Mouse (Mus musculus) neural tube, embryonic 15.5 days (tissue): ENCODE data around the gene Gm19935. TPM values are rescaled to one million over a fixed set of nuclear protein-coding genes. Genes with fewer than 3 reads are reported as not detected.

Experiments
- ATAC-seq: fragments of 200-750 bp; cut with Nextera tagmentation; 2 replicates; pipeline ENCODE4 v1.8.0; 2017; ENCODE audit warnings: mild to moderate bottlenecking, moderate TSS enrichment, moderate library complexity; ENCODE audit not compliant: low FRiP score
- H3K27ac ChIP-seq: fragments of 300-500 bp; sonication (generic); replicated peaks from 2 replicates; pipeline ENCODE4 v1.5.1; 2015; ENCODE audit warnings: mild to moderate bottlenecking, inconsistent platforms
- H3K27me3 ChIP-seq: fragments of 300-500 bp; sonication (generic); replicated peaks from 2 replicates; pipeline ENCODE4 v1.6.1; 2015; ENCODE audit warnings: inconsistent platforms
- H3K36me3 ChIP-seq: fragments of 300-500 bp; sonication (generic); 2 replicates; pipeline ENCODE4 v1.6.1; 2015; ENCODE audit warnings: inconsistent platforms
- H3K4me1 ChIP-seq: fragments of 300-500 bp; sonication (generic); 2 replicates; pipeline ENCODE4 v1.6.1; 2015; ENCODE audit warnings: inconsistent platforms
- H3K4me2 ChIP-seq: fragments of 300-500 bp; sonication (generic); 2 replicates; pipeline ENCODE4 v1.6.1; 2015; ENCODE audit warnings: inconsistent platforms, mild to moderate bottlenecking, moderate library complexity
- H3K4me3 ChIP-seq: fragments of 300-500 bp; sonication (generic); replicated peaks from 2 replicates; pipeline ENCODE4 v1.5.1; 2015; ENCODE audit warnings: mild to moderate bottlenecking, inconsistent platforms
- H3K9ac ChIP-seq: fragments of 300-500 bp; sonication (generic); replicated peaks from 2 replicates; pipeline ENCODE4 v1.6.1; 2015; ENCODE audit warnings: mild to moderate bottlenecking, inconsistent platforms
- H3K9me3 ChIP-seq: fragments of 300-500 bp; sonication (generic); replicated peaks from 2 replicates; pipeline ENCODE4 v1.6.1; 2016; ENCODE audit warnings: inconsistent platforms
- WGBS: fragments of 180-500 bp; shearing (Covaris S2); methylation state at CpG from one replicate; pipeline ENCODE4 v1.1.7; 2015; ENCODE audit warnings: mixed read lengths; 5-methylcytosine and 5-hydroxymethylcytosine counted together
- microRNA-seq: library from miRNA; unstranded; fragments of <30 nt; microRNA quantifications from one replicate; pipeline ENCODE4, GENCODE M21; 2017
- polyA plus RNA-seq: library from polyadenylated mRNA; unstranded; fragments of >200 nt; fragmentation: Nextera tagmentation; extraction: Ambion mirVana; gene quantifications from 2 replicates; pipeline ENCODE4 v1.2.1, GENCODE M21; 2015

The Gm19935 gene
- polyA plus RNA-seq, 1 experiment from 2014 or later, result 3.3 TPM

- H3K27ac ChIP-seq, result no peak overlapping the region
- no peaks in the 10 kb centered on the region for H3K36me3 ChIP-seq
- H3K27me3 ChIP-seq, result no peaks in the 10 kb centered on the region
- no peak overlapping the region for H3K4me2 ChIP-seq
- ATAC-seq, result no peak
- H3K4me1 ChIP-seq, result peaks cover 17% of the 10 kb centered on the region
- H3K9ac ChIP-seq, result no peak overlapping the region
- WGBS, result 6% methylated on average over 3 of the region's 3 CpGs
- H3K4me3 ChIP-seq, result no peak overlapping the region
- no peaks in the 10 kb centered on the region for H3K9me3 ChIP-seq
These were observed 23.5 kb downstream of the Gm19935 start for GRCm38 (mm10) chr8:90793710-90794109.

GRCm38 (mm10) chr8:90791616-90792015, 25.6 kb downstream of the Gm19935 start:
- no peaks in the 10 kb centered on the region for H3K9me3 ChIP-seq
- no peaks in the 10 kb centered on the region for H3K27me3 ChIP-seq
- no peak overlapping the region for H3K4me2 ChIP-seq
- H3K27ac ChIP-seq, result no peak overlapping the region
- no peak overlapping the region for H3K4me3 ChIP-seq
- 78% methylated on average over 1 of the region's 1 CpGs for WGBS
- peaks cover 17% of the 10 kb centered on the region for H3K4me1 ChIP-seq
- no peak for ATAC-seq
- H3K9ac ChIP-seq, result no peak overlapping the region
- H3K36me3 ChIP-seq, result no peaks in the 10 kb centered on the region

GRCm38 (mm10) chr8:90769791-90770190, 47.4 kb downstream of the Gm19935 start:
- 71% methylated on average over 5 of the region's 5 CpGs for WGBS
- ATAC-seq, result no peak
- Histone ChIP-seq H3K4me3 (no peak overlapping the region), H3K9ac (no peak overlapping the region), H3K27ac (no peak overlapping the region), H3K9me3 (no peaks in the 10 kb centered on the region), H3K27me3 (no peaks in the 10 kb centered on the region), H3K4me2 (no peak overlapping the region), H3K36me3 (no peaks in the 10 kb centered on the region), H3K4me1 (no peaks in the 10 kb centered on the region)

Small RNA genes within 50 kb of the gene (microRNA-seq; reads per million reads assigned to microRNA genes)
- gene Gm44382, result not detected

Other genes with a start within 250 kb of the Gm19935 start
- 80.6 and 94.2 TPM in 2 replicates for gene Chd9, start 11.0 kb upstream of the Gm19935 start, polyA plus RNA-seq